Mouse (Mus musculus) megakaryocyte progenitor cell, adult 5-6 weeks (primary cell): ENCODE results near the gene Rrm2. TPM values are rescaled to one million over a fixed set of nuclear protein-coding genes. Genes with fewer than 3 reads are reported as not detected.

ENCODE experiments used
- ATAC-seq: replicated peaks from 2 replicates; pipeline ENCODE4 v1.8.0; 2016; ENCODE audit warnings: mild to moderate bottlenecking, moderate TSS enrichment, inconsistent platforms; ENCODE audit not compliant: poor library complexity
- total RNA-seq, 2 experiments: library from RNA; stranded (forward) in 1 of 2; stranded (reverse) in 1 of 2; fragments of 157-497, 149-512 nt in 1 of 2; fragments of 200-1000 nt in 1 of 2; gene quantifications; 2 replicates each; pipeline versions ENCODE4 v1.2.3 to v1.2.4; 2015 to 2017

The Rrm2 gene
- total RNA-seq, 2 experiments from 2014 or later = 149 to 176 TPM

- no peak for ATAC-seq
Measured at GRCm38 (mm10) chr12:24703013-24703412, 5.0 kb upstream of the Rrm2 start.

- ATAC-seq = no peak
Measured at GRCm38 (mm10) chr12:24705502-24706263, 2.4 kb upstream of the Rrm2 start.

DNA sequence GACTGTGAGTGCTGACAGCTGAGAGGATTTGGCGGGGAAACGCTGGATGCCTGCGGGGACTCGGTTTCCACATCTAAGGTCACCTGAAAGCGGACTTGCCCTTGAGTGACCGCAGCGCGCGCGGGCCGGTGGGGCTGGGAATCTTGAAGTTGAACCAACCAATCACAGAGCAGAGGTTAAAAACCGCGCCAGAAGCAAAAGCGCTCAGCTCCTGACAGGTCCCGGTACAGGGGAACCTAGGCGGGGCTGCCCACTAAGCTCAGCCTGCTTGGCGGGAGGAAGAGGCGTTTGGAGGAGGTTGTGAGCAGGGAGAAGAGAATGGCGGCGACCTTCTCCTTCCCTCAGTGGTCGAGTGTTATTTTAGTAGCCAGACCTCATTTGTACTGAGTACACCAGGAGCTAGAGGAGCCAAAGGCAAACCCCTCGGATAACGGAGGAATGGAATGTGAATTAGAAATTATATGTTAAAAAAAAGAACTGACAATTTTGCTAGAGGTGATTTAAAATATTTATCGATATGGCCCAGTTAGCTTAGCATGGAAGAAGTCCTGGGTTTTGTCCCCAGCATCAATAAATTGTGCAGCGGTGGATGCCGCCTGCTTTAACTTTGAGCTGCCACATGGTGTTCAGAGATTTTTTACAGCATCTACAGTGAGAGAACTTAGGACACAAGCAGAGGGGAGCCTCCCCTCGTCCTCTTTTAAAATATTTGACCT is 1.1 kb upstream of the Rrm2 start:
- ATAC-seq = peak; percentile 37

DNA sequence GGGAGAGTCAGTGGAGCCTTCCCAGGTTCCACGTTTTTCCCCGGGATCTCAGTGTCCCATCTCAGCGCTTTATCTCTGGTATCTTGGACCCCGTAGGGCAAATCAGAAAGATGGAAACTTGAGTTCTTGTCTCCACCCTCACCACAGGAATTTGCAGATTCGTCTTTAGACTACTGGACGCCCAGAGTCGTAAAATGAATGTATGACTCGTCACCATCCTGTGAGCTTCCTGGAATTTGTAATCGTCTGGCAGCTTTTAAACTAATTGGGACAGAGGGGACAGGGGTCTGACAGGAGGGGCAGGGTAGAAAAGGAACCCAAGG is 600 bp upstream of the Rrm2 start:
- no peak for ATAC-seq

- no peak for ATAC-seq
Measured at GRCm38 (mm10) chr12:24708824-24709218, 780 bp downstream of the Rrm2 start.

- no peak for ATAC-seq
Measured at GRCm38 (mm10) chr12:24709409-24709808, 1.4 kb downstream of the Rrm2 start.

DNA sequence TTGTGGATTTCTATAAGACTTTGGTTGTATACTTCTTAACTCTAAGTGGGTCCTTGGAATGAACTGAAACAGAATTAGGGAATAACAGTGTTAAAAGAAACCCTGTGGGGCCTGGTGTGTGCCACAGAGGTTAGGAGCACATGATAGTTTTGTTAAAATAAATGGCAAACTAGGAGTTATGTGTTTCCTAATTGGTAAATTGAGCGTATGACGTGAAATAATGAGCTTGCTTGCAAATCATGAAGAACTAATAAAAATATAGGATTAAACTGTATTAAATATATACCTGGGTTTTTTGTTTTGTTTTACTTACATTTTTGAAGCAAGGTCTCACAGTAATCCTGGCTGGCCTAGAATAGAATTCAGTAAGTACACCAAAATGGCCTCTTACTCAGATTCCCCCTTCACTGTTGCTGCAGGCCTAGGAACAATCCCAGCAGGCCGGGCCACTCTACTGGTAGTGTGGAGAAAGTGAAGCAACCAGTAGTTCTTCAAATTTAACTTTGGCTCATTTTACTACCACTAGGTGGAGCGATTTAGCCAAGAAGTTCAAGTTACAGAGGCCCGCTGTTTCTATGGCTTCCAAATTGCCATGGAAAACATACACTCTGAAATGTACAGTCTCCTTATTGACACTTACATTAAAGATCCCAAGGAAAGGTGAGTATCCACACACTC is 1.9 kb downstream of the Rrm2 start:
- peak; percentile 44 for ATAC-seq

GRCm38 (mm10) chr12:24710672-24711071 is 2.6 kb downstream of the Rrm2 start:
- no peak for ATAC-seq

- no peak for ATAC-seq
Measured at GRCm38 (mm10) chr12:24712396-24712795, 4.4 kb downstream of the Rrm2 start.

DNA sequence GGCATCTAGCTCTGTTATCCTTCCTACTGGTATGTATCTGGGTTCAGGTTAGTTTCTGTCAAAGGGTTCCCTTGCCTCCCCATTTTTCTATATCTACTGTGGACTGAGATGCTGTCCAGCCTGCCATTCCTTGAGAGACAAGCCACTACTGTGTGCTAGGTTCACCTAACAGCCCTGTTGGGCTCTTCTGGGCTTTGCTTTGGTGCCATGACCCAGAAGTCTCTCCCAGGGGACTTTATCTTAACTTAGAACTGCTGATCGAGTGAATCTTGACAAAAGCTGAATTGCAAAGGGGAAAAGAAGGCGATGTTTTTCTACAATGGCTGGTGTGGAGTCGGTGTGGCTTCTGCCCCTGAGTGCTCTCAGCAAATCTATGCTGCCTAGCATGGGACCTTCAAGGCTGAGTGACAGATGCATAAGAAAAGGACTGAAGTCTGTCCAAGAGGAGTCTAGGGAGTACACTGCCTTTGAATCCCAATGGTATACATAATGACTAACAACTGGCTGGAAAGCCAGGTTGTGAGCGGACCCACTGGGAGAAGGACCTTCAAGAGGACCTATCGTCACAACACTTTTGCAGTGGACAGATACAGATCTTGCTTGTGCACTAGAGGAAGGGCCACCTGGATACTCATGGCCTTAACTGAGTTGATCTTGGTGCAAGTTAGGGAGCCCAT is 6.7 kb downstream of the Rrm2 start:
- no peak for ATAC-seq

DNA sequence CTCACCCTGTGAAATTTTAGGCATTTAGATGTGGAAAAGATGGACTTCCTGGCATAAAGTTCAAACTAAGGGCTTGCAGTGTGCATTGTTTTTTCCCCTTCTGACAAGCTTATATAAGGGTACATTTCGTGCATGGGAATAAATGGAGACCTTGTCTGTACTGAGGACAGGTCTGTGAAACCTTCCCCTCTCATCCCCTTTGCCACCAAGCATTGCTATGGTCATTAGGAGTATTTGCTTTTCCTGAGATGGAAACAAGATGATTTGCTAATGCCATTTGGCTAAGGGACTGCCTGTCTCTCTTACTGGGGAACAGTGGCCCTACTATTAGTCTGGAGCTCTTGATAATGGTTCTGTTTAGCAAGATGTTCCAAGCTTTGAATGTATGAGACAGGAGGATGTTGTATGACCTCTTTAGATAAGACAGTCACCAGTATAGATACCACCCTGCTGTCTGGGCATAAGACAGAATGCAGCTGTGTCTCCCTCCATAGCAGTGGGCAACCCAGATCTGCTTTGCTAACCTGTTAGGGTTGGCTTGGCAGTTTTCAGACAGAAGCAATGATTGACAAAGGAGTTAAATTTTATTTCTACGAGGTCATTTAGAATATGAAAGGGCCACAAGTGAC is 7.3 kb downstream of the Rrm2 start:
- ATAC-seq = peak; percentile 87

GRCm38 (mm10) chr12:24716721-24717301 is 8.8 kb downstream of the Rrm2 start:
- ATAC-seq = peak; percentile 76

- ATAC-seq = no peak
Measured at GRCm38 (mm10) chr12:24723434-24723833, 15.4 kb downstream of the Rrm2 start.

DNA sequence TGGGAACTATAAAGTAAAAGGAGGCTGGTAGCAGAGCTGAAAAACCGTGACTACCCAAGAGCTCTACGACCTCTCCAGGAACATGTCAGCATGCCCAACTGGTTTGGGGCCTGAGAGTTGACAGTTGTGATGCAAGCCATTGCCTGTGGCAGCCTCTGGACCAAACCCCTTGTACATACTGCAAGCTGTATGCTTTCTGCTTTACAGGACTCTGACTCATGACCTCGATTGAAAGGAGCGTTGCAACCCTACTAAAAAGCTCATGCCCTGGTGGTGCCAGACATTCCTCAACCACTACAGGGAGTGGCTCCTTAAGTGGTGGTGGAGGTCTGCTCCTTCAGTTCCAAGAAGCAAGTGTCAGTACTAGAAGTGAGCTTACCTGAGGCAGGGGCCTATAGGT is 15.8 kb downstream of the Rrm2 start:
- peak; percentile 87 for ATAC-seq

- peak; percentile 37 for ATAC-seq
Measured at GRCm38 (mm10) chr12:24724369-24724768, 16.3 kb downstream of the Rrm2 start.

DNA sequence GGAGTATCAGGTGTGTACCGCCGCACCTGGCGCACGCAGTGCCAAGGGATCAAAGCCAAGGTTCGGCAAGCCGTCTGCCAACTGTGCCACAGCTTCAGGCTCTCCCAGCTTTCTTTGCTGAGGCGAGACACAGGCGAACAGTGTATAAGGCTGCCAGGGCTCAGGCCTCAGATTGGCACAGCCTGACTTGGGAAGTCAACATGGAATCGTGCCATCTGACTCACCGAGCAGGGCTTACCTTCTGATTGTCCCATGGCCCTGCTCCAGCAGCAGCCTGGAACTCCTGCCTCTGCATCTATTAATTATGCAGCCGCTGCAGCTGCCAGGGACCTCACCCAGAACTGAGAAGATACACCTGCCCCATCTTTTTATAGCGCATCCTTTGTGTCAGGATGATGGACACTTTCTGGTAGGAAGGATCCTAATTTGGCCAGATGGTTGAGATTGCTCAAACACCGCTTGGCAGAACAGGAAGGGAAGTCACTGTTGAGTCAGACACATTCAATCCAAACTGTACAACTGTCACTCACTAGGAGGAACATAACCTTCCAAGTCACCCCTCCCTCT is 26.9 kb downstream of the Rrm2 start:
- peak; percentile 95 for ATAC-seq

DNA sequence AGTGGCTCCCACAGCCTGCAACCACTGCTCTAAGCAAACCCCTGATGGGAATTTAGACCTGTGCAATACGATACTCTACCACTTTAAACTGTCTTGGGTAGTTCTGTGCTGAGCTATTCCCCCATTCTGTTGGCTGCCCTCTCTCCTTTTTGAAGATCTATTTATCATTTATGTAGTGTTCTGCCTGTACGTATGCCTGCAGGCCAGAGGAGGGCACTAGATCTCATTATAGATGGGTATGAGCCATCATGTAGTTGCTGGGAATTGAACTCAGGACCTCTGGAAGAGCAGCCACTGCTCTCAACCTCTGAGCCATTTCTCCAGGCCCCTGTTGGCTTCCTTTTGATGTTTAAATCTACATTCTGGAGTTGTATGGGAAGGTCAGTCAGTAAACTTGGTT is 28.9 kb downstream of the Rrm2 start:
- no peak for ATAC-seq

DNA sequence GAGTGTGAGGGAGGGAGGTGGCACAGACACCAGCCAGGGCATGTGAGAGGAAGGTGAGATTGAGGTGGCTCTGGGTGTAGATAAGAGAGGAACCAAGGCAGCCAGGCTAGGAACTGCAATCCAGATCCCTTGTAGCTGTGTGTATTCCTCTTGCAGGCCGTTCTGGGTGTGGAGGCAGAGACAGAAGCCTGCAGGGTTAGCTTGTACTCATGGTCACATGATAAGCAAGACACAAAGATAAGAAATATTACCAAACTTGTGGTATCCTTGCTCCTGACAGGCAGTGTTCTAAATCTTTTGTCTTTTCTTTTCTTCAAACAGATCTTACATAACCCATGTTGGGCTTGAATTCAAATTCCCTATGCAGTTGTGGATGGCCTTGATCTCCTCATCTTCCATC is 31.9 kb downstream of the Rrm2 start:
- ATAC-seq = peak; percentile 27

- peak; percentile 38; the same call in 1 of the 2 replicates for ATAC-seq
Measured at GRCm38 (mm10) chr12:24741535-24741934, 33.5 kb downstream of the Rrm2 start.

GRCm38 (mm10) chr12:24744309-24744708 is 36.3 kb downstream of the Rrm2 start:
- ATAC-seq = peak; percentile 88
